Mouse (Mus musculus) CH12.LX (cell line): ENCODE results near the gene Borcs7. TPM values are rescaled to one million over a fixed set of nuclear protein-coding genes. Genes with fewer than 3 reads are reported as not detected.

ENCODE experiments used
- DNase-seq: peaks from one replicate; pipeline ENCODE4 v3.0.0-alpha.2; 2013; ENCODE audit errors: extremely low read depth
- H3K27ac ChIP-seq: 2 replicates; pipeline ENCODE4 v1.5.1; 2012; ENCODE audit warnings: low read depth, mild to moderate bottlenecking, control low read depth, moderate library complexity; ENCODE audit not compliant: insufficient read depth
- H3K27me3 ChIP-seq: replicated peaks from 2 replicates; pipeline ENCODE3; 2012; ENCODE audit warnings: inconsistent platforms
- H3K36me3 ChIP-seq, 2 experiments: replicated peaks in 1 of 2; 2 replicates each; pipeline versions ENCODE3 to v1.6.1; 2012; ENCODE audit warnings: inconsistent platforms in 1 of 2, low read length in 1 of 2, mild to moderate bottlenecking in 1 of 2, mixed read lengths in 1 of 2, moderate library complexity in 1 of 2; ENCODE audit not compliant: control insufficient read depth in 1 of 2, insufficient read depth in 1 of 2
- H3K4me1 ChIP-seq, 2 experiments: 2 replicates each; pipeline ENCODE4 v1.6.1; 2012; ENCODE audit warnings: inconsistent platforms in 1 of 2, moderate library complexity in 1 of 2; ENCODE audit not compliant: insufficient read depth in 2 of 2, control insufficient read depth in 1 of 2
- H3K4me2 ChIP-seq: 2 replicates; pipeline ENCODE4 v1.6.1; 2012; ENCODE audit warnings: low read depth, mild to moderate bottlenecking, control low read depth; ENCODE audit not compliant: poor library complexity, insufficient read depth, severe bottlenecking
- H3K4me3 ChIP-seq, 3 experiments: fragments of 150-350 bp in 1 of 3; sonication (generic) in 1 of 3; replicated peaks in 1 of 3; 2 replicates each; pipeline versions ENCODE3 to v1.5.1; 2011 to 2012; ENCODE audit warnings: low read depth in 2 of 3, low read length in 2 of 3, mild to moderate bottlenecking in 2 of 3, moderate library complexity in 2 of 3, control low read depth in 1 of 3, improper control_type of control experiment in 1 of 3, inconsistent platforms in 1 of 3, mixed read lengths in 1 of 3; ENCODE audit not compliant: poor library complexity in 1 of 3
- H3K79me2 ChIP-seq: replicated peaks from 2 replicates; pipeline ENCODE4 v1.6.1; 2012; ENCODE audit warnings: mild to moderate bottlenecking, moderate library complexity; ENCODE audit not compliant: control insufficient read depth, poor library complexity, insufficient read depth, severe bottlenecking; ENCODE audit errors: extremely low read depth
- H3K9ac ChIP-seq: 2 replicates; pipeline ENCODE4 v1.6.1; 2012; ENCODE audit warnings: low read depth, mild to moderate bottlenecking, control low read depth, moderate library complexity; ENCODE audit not compliant: insufficient read depth
- H3K9me3 ChIP-seq: replicated peaks from 2 replicates; pipeline ENCODE3; 2012; ENCODE audit warnings: low read length, inconsistent platforms, mixed read lengths
- BHLHE40 ChIP-seq: IDR thresholded peaks from 2 replicates; pipeline ENCODE4 v1.6.1; 2011; ENCODE audit warnings: mild to moderate bottlenecking, low read depth, low read length, improper control_type of control experiment
- EP300 ChIP-seq: IDR thresholded peaks from 2 replicates; pipeline ENCODE4 v1.6.1; 2011; ENCODE audit warnings: low read length, improper control_type of control experiment
- GABPA ChIP-seq: IDR thresholded peaks from 2 replicates; pipeline ENCODE4 v1.6.1; 2012; ENCODE audit warnings: low read depth, low read length, improper control_type of control experiment, inconsistent platforms; ENCODE audit not compliant: insufficient replicate concordance
- IRF4 ChIP-seq: IDR thresholded peaks from 2 replicates; pipeline ENCODE4 v1.6.1; 2014; ENCODE audit warnings: low read depth, mild to moderate bottlenecking, inconsistent platforms, low read length, improper control_type of control experiment
- MAX ChIP-seq: IDR thresholded peaks from 2 replicates; pipeline ENCODE4 v1.6.1; 2011; ENCODE audit warnings: low read length, improper control_type of control experiment
- RAD21 ChIP-seq: IDR thresholded peaks from 2 replicates; pipeline ENCODE4 v1.6.1; 2011; ENCODE audit warnings: low read depth, mild to moderate bottlenecking, low read length, improper control_type of control experiment, moderate library complexity
- SIN3A ChIP-seq: IDR thresholded peaks from 2 replicates; pipeline ENCODE4 v1.6.1; 2012; ENCODE audit warnings: low read length, improper control_type of control experiment, inconsistent platforms
- TCF12 ChIP-seq: IDR thresholded peaks from 2 replicates; pipeline ENCODE4 v1.6.1; 2014; ENCODE audit warnings: low read depth, mild to moderate bottlenecking, inconsistent platforms, low read length, improper control_type of control experiment
- UBTF ChIP-seq: IDR thresholded peaks from 2 replicates; pipeline ENCODE4 v1.6.1; 2012; ENCODE audit warnings: low read depth, mild to moderate bottlenecking, inconsistent platforms, low read length, improper control_type of control experiment, moderate library complexity
- ZKSCAN1 ChIP-seq: IDR thresholded peaks from 2 replicates; pipeline ENCODE4 v1.6.1; 2012; ENCODE audit warnings: low read depth, inconsistent platforms, low read length, improper control_type of control experiment, borderline replicate concordance
- dilution Hi-C: fragments of 300-500 bp; cut with MboI; formaldehyde crosslinking; loops from 2 replicates; pipeline ENCODE4 v1.14.3; 2020; ENCODE audit warnings: low sequenced_read_pairs; ENCODE audit not compliant: extremely low pct_unique_long_range_greater_than_20kb, extremely low pct_ligation_motif_present
- in situ Hi-C: fragments of 300-500 bp; cut with MboI; formaldehyde crosslinking; loops from 3 replicates; pipeline ENCODE4 v1.14.3; 2019; ENCODE audit warnings: low sequenced_read_pairs, low pct_ligation_motif_present, low pct_unique_long_range_greater_than_20kb, mixed read lengths
- polyA plus RNA-seq: library from polyadenylated mRNA; unstranded; fragments of >175 nt; gene quantifications from 2 replicates; pipeline ENCODE4 v1.2.1, GENCODE M21; 2012; ENCODE audit warnings: low read depth; ENCODE audit not compliant: insufficient read length
- total RNA-seq, 2 experiments: library from RNA; depleted of rRNA; stranded (reverse); fragments of 300-350 nt in 1 of 2; fragments of >200 nt in 1 of 2; gene quantifications; 2 replicates each; pipeline ENCODE4 v1.2.3; 2012 to 2014

Gene Borcs7
- total and polyA plus RNA-seq, 3 experiments = 6.6 to 14.5 (median 7.6) TPM

DNA sequence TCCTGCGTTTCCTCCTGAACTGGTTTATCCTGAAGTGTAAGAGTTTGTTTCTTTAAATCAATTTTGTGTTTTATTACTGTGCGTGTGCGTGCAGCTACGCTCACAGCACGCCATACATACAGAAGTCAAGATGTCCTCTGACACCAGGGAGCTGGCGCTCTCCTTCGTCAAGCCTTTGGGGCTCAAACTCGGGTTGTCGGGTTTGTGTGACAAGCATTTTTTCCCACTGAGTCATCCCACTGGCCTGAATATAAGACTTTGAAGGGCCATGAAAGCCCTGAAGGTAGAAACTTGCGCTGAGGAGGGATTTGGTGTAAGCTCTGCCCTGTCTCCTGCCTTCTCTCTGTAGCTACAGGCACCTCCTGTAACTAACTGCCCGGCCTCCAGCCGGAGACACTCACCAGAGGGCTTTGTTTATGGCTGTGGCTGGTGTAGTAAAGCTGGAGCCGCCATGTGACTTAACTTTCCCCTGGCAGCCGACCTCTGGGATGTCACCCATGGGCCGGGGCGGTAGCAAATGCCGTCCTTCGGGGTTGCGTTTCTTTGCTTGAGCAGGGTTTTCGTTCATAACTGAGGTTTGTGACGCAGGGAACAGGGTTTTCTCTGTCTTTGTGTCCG lies 47.5 kb upstream of the Borcs7 start (continued):
- no peak for TF ChIP-seq SIN3A
- TF ChIP-seq, all 38 proteins: peak for 0

DNA sequence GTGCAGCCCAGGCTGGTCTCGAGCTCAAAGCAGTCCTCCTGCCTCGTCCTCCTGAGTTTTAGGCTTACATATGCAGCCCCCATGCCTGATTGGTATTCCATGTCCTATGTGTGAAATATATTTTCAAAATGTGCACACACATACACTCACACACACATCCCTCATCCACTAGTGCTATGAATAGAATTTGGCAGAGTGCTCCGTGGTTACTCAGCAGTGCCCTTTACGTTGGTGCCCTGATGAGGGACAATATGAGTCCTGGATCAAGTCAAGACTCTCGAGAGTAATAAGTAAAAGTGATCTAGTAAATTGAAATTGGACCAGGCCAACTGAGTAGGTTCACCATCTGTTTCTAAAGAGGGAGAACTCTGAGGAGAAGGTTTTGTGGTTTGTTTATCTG lies 46.5 kb upstream of the Borcs7 start:
- H3K36me3 ChIP-seq = peaks cover 32 to 94% of the 10 kb centered on the region in 2 experiments
- no peak overlapping the region for H3K27ac ChIP-seq
- no peak overlapping the region for H3K4me3 ChIP-seq
- H3K27me3 ChIP-seq = no peaks in the 10 kb centered on the region
- H3K9ac ChIP-seq = no peak overlapping the region
- peaks cover 0 to 8% of the 10 kb centered on the region in 2 experiments; a peak in 1 of 4 replicates for H3K4me1 ChIP-seq
- H3K9me3 ChIP-seq = no peaks in the 10 kb centered on the region
- dilution Hi-C loops = no loop called here
- H3K79me2 ChIP-seq = peaks cover 6% of the 10 kb centered on the region
- no peak for TF ChIP-seq ZKSCAN1
- TF ChIP-seq BHLHE40 = no peak
- TF ChIP-seq EP300 = no peak
- TF ChIP-seq, all 38 proteins: peak for 0
- in situ Hi-C loops = no loop called here
- DNase-seq = no peak
- no peak overlapping the region for H3K4me2 ChIP-seq

DNA sequence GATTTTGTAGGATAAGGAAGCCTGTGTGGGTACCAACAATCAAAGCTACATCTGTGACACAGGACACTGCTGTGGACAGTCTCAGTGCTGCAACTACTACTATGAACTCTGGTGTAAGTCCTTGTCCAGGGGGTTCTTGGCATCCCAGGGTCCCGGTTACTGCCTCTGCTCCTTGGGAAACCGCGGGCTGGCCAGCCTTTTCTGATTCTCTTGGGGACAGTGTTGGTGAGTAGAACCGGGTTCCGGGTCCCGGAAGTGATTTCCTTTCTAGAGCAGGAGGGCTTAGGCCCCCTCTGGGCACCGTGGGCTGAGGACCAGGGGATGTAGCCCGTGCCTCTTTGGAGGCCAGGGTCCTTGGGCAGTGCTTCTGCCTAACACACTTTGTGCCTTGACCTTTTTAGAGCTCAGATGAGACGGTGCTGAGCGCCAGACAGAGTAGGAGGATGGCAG lies 45.3 kb upstream of the Borcs7 start:
- no peak overlapping the region for H3K4me2 ChIP-seq
- H3K9ac ChIP-seq = no peak overlapping the region
- no peak for DNase-seq
- no peaks in the 10 kb centered on the region for H3K27me3 ChIP-seq
- no peak overlapping the region for H3K27ac ChIP-seq
- TF ChIP-seq ZKSCAN1 (no peak), RAD21 (no peak), GABPA (no peak), UBTF (no peak)
- no peak overlapping the region for H3K4me3 ChIP-seq
- H3K36me3 ChIP-seq = peaks cover 29 to 96% of the 10 kb centered on the region in 2 experiments
- dilution Hi-C loops = no loop called here
- in situ Hi-C loops = no loop called here
- no peaks in the 10 kb centered on the region for H3K9me3 ChIP-seq
- H3K4me1 ChIP-seq = peaks cover 0 to 11% of the 10 kb centered on the region in 2 experiments; a peak in 1 of 4 replicates
- H3K79me2 ChIP-seq = peaks cover 6% of the 10 kb centered on the region

DNA sequence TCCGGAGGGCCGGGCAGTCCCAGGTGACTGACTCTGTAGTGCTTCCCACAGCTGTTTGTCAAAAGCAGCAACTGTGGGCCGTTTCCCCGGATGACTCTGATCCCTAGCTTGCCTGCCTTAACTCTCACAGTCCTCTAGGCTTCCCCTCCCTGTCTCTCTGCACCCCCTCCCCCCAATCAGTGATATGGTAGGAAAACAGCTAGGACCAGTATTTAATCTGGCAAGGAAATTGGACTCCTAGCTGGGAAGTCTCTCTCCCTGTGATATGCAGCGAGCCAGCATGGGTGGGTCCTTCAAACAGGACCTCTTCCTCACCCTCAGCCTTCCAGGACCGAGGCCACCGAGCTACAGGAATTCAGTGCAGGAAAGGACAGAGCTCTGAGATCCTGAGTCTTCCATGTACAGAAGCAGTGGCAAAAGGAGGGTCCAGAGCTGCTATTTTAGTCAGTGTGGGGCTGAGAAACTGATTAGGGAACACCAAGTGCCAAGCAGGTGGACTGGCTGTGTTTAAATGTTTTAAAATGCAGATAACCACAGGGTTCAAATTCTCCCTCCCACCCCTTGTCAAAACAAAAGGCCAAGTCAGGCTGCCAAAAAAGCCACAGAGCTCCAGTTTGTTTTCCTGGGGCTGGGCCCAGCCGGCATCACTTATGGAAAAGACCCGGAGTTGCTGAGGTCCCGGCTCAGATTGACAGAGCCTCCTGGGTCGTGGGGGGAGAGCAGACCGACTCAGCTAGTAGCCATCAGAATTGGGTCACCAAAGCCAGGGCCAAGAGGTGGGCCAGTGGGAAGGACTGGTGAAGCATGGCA lies 44.7 kb upstream of the Borcs7 start:
- peaks cover 0 to 11% of the 10 kb centered on the region in 2 experiments; a peak in 1 of 4 replicates for H3K4me1 ChIP-seq
- H3K4me2 ChIP-seq = no peak overlapping the region
- H3K9ac ChIP-seq = no peak overlapping the region
- no peak overlapping the region for H3K4me3 ChIP-seq
- in situ Hi-C loops (no loop called here), dilution Hi-C loops (no loop called here)
- no peaks in the 10 kb centered on the region for H3K27me3 ChIP-seq
- DNase-seq = no peak
- H3K79me2 ChIP-seq = peaks cover 6% of the 10 kb centered on the region; the same call in 1 of the 2 replicates
- peaks cover 28 to 94% of the 10 kb centered on the region in 2 experiments for H3K36me3 ChIP-seq
- no peak for TF ChIP-seq BHLHE40
- no peak for TF ChIP-seq MAX
- no peak for TF ChIP-seq IRF4
- TF ChIP-seq TCF12 = no peak
- H3K9me3 ChIP-seq = no peaks in the 10 kb centered on the region
- H3K27ac ChIP-seq = no peak overlapping the region
